Mouse (Mus musculus): ENCODE data around the gene 1700113H08Rik. TPM values are rescaled to one million over a fixed set of nuclear protein-coding genes. Genes with fewer than 3 reads are reported as not detected.
A peak's percentile ranks its signal among the peaks of the same experiment; 100 is the strongest.

1700113H08Rik gene
- not detected for total RNA-seq (2021)
- long read RNA-seq, experiment 1, result 0 reads
- long read RNA-seq, experiment 2, result 0 reads

DNA sequence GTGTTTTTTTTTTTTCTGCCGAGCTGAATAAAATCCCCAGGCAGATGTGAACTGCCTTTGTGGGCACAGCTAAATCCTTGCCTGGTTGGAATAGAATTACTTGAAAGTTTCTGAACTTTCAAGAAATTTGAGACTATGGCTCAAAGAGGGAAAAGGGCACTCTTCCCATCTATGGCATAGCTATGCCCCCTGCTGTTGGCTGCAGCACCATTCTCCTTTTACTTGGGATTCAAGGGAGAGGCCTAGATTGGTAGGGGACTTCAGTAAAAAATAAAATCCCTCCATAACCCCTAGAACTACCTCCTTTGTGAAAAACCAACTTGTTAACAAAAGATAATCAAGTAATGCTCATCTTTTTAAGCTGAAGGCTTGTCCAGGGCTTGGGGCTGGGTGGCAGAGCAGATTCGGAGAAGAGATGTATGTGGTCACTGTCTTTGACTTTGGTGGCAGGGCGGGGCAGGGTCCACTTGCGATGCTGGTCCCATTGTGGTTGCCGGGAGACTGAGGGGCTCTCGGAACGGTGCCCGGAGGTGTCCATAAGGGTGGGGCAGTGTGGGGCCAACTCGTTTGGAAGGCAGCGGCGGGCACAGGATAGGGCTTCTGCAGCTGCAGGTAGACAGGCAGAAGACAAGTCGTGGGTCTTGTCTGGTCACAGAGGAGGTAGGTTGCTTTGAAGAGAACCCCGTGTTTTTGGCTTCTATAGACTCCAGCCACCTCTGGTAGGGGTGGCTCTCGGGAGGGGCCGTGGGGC lies at the start of gene 1700113H08Rik:
TSS of gene 1700113H08Rik (plus strand) at position 546 of the 751 bp plus-strand sequence.
- DNase-seq (ENCODE audit: low spot score in 2 of 2), result no peak

DNA sequence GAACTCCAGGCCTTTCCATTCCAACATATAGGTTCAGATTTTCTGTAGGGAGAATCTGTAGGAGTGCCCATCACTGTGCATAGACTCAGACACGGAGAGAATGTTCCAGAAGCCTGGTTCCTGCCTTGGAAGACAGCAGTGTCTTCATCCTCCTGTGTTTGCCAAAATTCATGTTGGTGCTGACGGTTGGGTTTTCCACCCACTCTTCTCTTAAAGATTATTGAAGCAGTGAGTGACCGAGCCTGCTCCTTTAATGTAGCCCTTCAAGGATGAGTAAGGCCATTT lies 49.7 kb upstream of the 1700113H08Rik start:
- DNase-seq (ENCODE audit: low spot score in 2 of 2), result no peak

DNA sequence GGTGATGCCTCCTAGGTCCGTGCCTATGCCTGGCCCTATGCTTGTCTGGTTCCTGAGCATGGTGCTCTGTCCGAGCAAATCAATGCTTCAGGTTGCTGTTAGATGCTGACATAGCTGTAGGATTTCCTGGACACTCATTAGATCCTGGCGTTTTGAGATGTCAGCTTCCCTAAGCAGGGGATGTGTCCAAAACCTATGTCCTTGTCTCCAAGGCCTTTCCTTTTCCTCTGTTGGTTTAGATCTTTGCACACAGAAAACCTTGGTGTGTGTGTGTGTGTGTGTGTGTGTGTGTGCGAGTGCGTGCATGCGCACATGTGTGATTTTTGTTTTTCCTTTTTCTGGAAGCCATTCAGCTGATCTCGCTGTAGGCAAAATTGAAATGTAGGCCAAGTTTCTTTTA lies 45.8 kb upstream of the 1700113H08Rik start:
- DNase-seq (ENCODE audit: low spot score in 2 of 2), result no peak

DNA sequence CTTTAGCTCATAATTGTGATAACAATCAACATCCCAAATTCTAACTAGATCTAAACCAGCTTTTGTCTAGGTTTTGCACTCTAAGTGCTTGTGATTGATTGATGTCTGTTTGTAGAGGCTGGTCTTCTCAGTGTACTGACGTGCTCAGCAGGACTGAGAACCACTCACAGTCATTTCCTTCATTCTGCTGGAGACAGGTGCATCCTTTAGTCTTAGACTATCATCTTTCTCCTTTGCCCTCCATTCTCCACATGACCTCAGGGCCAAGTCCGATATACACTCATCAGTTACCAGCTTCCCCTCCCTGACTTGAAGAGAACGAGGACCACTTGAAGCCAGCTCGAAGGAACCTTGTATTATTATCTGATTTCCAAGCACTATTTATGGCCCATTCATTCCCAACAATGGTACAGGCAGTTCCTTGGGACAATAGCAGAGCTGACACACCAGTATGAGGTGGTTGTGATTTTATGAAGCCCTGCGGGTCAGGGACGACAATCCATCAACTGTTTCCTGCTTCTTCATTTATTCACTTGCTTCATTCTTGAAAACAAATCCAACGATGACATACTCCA lies 43.4 kb upstream of the 1700113H08Rik start:
- DNase-seq (ENCODE audit: low spot score in 2 of 2), result no peak

DNA sequence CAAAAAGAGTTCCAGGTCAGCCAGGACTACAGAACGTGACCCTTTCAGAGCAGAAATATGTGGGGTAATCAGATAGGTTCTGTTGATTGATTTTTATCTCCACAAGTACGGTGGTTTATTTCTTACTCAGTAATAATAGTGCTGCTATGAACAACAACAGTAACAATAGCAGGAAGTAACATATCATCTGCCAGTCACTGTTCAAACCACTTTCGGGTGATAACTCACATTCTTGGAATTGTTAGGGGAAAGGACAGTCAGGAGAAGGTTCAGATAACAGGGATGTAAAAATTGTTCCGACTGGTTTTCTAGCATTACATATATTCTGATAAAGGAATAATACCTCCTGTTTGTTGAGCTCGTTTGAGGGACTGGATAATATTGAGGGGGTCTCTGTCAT lies 42.4 kb upstream of the 1700113H08Rik start:
- no peak for DNase-seq (ENCODE audit: low spot score in 2 of 2)

DNA sequence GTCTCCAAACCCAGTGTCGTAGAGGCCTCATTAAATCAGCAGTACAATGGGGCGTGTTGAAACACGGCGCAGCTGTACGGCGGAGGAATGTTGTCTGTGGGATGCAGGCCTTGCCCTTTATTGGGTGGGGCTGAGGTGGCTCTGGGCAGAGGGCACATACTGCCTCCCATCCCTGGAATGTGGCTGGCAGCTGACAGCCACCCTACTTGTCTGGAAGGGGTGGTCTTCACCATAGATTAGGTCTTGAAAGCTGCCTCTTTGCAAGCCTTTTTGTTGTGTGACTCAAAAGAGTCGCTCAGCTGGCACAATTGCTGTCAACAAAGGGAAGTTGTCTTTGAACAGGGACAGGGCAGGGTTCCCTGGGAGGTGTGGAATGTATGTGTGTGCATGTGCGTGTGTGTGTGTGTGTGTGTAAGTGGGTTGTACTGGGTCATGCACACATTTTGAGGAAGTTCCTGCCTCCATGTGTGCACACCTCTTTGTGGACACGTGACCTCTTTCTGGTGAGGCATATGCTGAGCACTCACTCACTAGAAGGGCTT lies 41.6 kb upstream of the 1700113H08Rik start:
- DNase-seq (ENCODE audit: low spot score in 2 of 2), result no peak

DNA sequence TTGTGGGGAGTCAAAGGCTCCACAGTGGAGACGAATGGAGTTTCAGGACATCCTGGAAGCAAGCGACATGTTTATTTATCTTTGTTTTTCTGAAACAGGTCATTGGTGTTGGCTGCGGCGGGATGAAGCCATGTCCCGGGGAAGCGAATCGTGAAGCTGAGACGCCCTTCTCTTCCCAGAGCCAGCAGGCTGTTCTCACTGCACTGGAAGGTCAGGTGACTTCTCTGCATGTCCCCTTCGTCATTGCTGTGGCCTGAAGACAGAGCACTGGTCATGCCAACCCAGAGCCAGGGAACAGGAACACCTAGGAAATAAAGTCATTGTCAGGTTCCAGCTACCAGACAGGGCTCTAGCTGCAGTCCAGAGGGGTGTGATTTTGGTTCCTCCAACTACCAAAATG lies 39.0 kb upstream of the 1700113H08Rik start:
- DNase-seq (ENCODE audit: low spot score in 2 of 2), result no peak

DNA sequence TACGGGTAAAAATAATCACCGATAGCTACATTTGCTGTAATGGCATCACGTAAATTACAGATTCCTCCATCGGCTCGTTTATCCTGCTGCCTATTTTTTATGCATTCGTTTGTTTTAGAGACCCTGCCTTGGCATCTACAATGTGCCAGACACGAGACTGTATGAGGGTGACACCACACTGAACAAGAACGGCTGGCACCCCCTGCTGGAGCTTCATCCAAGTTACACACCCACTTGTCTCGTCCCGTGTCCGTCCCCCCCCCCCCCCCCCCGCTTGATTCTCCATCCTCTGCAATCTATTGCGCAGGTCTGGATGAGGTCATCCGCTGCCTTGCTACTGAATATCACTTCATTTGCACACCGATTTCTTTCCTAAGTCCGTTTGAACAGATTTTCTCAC lies 37.1 kb upstream of the 1700113H08Rik start:
- peak in 1 of 2 experiments; percentile 30 for DNase-seq (ENCODE audit: low spot score in 2 of 2)

DNA sequence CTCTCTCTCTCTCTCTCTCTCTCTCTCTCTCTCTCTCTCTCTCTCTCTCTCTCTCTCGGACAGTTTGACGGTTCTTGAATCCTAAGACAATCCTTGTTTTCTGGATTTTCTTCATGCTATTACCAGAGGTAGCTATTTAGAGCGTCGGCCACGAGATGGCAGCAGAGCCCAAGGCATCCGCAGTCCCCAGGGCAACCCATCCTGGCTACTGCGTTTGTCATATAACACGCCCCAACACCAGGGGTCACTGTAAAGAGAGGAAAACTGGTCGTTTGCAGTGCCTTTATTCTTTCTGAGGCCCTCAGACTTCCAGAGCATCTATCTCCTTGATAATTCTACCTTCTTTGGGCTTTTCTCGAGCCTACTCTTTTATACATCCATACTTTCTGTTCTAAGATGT lies 33.0 kb upstream of the 1700113H08Rik start:
- peak; percentile 68 to 84 for DNase-seq (ENCODE audit: low spot score in 2 of 2)

DNA sequence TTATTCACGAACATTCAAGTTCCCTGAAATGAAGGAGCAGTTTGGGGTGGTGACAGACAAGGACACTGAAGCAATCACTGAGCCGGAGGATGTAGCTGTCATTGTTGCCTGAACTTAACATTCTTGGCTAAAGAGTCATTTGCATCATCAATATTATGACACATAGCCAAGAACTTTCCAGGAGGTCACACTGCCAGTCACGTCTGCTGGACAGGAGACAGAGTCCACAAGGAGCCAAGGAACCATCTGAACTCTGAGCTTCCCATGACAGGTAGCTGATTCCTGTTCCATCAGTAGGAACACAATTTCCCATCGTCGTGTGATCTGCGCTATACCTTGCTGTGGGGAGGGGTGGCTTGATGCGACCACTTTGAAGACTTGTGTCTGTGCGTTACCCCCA lies 25.1 kb upstream of the 1700113H08Rik start:
- DNase-seq (ENCODE audit: low spot score in 2 of 2), result no peak

DNA sequence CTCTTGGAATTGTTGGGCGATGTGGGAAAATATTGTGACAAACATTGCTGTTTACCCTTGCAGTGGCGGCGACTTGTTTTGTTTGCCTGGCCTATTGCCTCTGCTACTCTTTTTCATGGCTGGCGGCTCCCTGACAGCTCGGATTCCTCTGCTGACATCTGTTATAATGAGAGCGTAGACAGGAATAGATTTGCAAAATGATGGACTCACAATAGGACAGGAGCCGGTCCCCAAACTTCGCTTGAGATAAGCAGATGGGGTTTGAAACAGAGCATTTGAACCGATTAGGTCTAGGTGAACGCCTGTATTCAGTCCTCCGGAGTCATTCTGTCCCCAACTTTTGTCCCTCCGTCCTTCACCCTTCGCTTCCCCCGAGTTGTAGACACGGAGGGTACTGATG lies 22.0 kb upstream of the 1700113H08Rik start:
- DNase-seq (ENCODE audit: low spot score in 2 of 2), result no peak

DNA sequence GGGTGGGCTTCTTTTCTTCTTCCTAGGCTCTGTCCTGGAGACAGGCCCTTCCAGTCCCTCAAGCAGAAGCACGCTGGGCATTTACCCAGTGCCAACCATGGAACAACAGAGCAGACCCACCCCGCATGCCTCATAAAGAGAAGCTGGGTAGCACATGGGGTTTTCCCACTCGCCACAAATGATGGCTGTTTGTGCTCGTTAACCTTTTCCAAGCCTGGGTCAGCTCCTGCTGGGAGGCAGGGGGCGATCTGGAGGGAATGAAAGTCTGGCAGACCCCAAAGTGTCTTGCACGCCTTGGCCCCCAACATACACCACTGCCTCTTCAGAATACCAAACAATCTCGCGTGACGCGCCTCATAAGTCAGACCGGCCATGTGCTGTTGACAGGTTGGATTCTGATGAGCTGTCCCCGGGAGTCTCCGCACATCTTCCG lies 21.6 kb upstream of the 1700113H08Rik start:
- no peak for DNase-seq (ENCODE audit: low spot score in 2 of 2)

DNA sequence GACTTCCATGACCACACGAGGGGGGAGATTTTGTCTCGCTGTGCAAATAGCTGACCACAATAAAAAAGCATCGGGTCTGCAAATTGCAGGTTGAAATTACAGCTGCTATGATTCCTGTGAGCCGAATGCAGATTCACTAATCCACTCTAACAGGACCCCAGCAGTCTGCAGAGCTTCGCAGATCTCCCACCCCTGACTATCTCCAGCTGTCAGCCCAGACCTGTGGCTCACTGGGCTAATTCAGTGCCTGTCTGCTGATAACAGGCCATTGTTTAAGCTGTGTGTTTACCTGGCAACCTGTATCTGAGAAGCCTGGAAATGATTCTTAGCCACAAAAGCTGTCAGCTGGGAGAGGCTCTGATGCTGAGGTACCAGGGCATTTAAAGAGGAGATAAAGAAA lies 20.8 kb upstream of the 1700113H08Rik start:
- no peak for DNase-seq (ENCODE audit: low spot score in 2 of 2)

DNA sequence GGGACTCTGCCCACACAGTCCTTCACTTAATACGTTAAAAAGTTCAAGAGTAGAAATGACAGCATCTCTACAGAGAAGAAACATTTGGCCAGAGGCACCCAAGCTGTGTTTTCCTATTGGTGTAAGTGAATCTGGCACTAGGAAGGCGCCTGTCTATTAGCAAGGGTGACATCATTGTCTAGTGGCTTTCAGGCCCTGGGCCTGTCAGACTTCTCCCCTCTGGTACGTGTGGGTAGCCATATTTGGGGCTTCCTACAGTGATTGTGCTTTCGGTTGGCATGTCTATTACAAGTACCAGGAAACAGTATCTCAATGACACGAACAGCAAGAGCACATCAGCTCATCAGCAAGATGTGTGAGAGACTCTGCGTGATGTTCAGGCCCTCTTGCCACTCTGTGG lies 18.5 kb upstream of the 1700113H08Rik start:
- DNase-seq (ENCODE audit: low spot score in 2 of 2), result no peak

DNA sequence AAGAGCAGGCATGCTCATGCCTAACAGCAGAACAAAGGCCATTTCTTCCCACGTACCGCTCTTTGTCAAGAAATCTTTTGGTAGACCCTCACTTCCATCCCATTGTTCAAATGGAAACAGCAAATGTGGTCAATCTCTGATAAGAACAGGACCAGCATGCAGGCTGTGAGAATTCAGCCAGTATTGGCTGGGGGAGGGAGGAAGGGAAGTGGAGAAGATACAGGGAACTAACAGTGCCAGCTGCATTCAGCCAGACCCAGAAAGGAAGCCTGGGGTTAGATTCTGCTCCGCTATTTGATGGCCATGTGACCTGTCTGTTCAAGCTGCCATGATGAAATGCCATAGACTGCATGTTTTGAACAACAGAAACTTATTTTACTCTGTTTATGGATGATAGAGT lies 18.0 kb upstream of the 1700113H08Rik start:
- no peak for DNase-seq (ENCODE audit: low spot score in 2 of 2)

DNA sequence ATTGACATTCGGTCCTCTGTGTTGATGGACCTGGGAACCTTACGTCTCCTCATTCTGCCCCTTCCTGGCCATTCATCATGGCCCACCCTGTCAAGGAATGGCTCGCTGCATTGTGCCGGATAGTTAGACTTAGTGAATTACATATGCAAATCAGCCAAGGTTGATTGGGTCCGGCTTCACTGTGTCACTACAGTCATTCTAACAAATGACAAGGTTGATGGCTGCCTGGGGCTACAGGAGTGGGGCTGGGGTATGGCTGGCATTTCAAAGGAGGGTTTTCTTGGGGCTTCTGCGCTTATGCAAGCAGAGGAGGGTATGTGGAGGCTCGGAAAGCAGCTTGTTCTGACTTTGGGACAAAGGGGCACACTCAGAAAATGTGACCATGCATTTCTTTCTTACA lies 16.6 kb upstream of the 1700113H08Rik start:
- DNase-seq (ENCODE audit: low spot score in 2 of 2), result no peak

DNA sequence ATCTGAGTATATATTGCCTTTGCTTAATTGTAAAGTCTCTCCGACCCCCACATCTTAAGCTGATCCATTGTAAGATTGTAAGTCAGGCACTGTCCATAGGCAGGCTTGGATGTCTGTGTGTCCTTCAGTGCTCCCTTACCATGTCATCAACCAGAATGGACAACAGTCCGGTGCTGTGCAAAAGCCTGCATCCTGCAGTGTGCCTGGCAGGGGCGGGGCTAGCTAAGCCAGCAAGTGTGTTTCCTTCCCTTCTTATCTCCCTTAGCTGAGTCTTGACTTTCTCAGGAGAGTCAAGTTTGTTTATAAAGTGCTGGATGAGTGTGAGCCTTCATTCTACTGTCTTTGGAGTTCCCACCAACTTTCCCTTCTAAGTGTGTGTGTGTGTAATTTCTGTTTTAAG lies 12.6 kb upstream of the 1700113H08Rik start:
- no peak for DNase-seq (ENCODE audit: low spot score in 2 of 2)

DNA sequence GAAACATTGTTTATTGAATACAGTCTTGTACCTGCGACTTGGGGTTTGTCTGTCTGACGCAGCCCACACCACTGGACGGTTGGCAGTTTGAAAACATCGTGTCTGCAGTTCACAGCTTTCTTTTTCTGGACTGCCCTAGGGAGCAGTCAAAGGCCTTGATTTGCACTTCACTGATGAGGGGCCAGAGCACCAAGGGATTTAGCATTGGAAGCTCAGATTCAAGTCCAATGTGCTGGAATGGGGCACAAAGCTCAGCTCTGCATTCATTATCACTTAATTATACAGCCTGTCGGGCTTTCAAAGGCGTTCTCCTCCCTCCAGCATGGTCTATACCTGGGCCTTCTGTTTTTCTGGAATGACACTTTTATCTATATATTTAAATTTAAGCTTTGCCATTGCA lies 11.4 kb upstream of the 1700113H08Rik start:
- no peak for DNase-seq (ENCODE audit: low spot score in 2 of 2)

DNA sequence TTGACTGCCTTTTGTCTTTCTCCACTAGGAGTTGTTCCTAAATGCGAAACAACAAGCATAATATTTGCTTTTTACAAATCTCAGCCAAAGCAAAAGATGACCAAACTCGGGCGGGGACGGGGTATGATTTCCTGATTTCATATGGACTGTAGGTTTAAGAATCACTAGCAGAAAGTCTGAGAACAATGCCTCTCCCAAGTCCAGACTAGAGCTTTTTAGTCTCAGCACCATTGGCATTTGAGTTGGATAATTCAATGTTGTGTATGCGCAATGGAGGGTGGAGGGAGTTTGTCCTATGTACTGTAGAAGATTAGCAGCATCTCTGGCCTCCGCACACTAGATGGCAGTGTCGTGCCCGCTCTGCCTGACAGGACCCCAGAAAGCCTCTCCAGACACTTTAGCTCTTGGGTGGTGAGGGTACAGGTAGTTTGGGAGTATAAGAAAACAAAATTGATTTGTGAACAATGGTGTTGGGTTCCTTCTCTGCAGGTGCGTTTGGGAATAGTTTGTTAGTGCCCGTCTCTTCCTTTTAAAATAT lies 10.8 kb upstream of the 1700113H08Rik start:
- DNase-seq (ENCODE audit: low spot score in 2 of 2), result no peak

DNA sequence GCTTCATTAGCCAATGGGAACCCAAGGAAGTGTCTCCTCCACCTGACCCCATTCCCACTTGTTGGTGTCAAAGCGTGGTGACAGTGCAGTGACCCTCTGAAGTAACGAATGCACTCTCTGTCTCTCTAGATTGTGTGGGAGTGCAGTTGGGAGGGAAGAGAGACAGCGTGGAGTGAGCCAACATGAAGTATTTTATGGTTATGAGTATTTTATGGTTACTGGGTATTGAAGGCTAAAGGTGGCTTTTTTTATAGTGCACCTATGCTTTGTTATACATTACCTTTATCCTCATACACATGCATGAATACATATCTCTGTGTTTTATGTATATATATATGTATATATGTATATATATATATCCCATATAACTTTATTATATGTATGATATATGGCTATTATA lies 8.7 kb upstream of the 1700113H08Rik start:
- no peak for DNase-seq (ENCODE audit: low spot score in 2 of 2)

DNA sequence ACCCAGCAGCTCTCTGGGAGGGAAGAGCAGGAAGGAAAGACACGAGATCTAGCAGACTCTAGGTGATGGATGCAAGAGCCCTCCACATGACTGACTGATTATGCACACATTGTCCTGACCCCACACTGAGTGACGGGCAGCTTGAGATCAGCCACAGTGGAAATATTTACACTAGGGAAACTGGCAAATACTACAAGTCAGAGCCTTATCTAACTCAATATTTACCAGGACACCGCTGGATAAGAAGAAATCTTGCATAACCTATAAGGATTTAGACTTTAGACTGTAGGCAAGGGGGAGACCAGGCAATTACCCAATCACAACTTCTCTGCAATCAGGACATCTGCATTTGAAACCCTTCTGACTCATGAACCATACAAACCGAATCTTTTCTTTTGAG lies 6.1 kb upstream of the 1700113H08Rik start:
- no peak for DNase-seq (ENCODE audit: low spot score in 2 of 2)

DNA sequence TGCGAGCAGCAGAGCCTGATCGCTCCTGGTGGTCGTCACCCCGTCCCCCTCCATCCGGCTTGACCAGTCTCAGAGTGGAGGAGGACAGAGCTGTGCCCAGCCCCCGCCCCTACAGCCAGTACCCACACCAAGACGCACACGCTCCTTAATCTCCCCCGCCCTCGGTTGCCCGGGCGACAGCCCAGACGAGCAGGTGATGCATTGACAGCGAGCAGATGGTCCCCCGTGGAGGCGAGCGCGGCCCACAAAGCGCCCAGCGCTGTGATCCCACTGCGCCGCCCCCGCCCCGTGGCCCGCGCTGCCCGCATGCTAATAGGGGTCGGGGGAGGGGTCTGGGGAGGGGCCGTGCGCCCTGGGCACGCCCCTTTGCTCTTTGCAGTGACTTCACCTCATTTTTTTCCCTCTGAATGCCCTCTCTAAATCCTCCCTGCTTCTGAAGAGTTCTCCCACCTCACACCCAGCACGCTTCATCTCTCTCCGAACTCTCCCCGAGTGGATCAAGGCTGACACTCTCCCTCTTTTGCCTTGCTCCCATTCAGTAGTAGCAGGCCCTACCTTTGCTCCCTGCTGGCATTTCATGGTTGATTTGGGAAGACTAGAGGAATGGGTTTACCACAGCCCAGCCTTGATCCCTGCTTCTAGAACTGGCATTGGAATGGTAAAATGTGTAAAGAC lies 543 bp downstream of the 1700113H08Rik start:
- DNase-seq (ENCODE audit: low spot score in 2 of 2), result no peak
